Mouse (Mus musculus): Measurements from ENCODE around the gene Bbs5.
"Not testable (repeated sequence)": the region's sequence is repeated elsewhere in the genome, so short reads cannot be mapped to it uniquely, and the experiment has no call there.

The Bbs5 gene

DNA sequence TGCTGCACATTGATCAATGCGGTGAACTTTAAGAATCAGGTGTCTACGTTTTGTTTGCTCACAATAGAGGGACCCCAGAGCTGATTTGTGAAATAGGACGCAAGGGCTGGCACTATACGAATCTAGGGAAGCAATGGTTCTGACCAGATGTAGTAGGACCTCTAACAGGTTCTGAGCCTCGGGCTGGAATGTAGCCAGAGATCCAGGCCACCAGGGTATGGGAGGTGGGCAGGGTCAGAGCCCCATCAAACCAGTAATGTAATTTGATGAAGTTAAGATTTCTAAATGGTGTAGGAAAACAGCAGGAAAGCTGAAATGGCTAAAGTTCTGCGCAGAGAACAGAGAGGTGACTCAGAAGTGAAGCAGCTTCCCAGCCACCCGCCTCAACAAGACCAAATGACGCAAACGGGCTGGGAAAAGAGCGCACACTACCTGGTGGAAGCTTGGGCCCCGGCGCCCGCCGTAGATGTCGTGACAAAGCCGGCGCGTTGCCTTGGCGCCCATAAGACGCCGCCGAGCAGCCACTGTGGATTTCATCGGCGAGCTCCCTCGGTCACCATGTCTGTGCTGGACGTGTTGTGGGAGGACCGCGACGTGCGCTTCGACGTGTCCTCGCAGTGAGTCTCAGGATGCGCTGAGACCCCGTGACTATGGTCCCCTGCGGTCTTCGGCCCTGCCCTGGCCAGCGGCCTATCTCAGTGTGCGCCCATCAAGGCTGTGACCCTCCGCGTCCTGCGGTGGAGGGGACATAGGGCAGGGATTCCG lies at the start of gene Bbs5:
TSS of gene Bbs5 (plus strand) at position 446 of the 765 bp plus-strand sequence.
- DNase-seq (ENCODE audit: low read depth) = peak; percentile 53

DNA sequence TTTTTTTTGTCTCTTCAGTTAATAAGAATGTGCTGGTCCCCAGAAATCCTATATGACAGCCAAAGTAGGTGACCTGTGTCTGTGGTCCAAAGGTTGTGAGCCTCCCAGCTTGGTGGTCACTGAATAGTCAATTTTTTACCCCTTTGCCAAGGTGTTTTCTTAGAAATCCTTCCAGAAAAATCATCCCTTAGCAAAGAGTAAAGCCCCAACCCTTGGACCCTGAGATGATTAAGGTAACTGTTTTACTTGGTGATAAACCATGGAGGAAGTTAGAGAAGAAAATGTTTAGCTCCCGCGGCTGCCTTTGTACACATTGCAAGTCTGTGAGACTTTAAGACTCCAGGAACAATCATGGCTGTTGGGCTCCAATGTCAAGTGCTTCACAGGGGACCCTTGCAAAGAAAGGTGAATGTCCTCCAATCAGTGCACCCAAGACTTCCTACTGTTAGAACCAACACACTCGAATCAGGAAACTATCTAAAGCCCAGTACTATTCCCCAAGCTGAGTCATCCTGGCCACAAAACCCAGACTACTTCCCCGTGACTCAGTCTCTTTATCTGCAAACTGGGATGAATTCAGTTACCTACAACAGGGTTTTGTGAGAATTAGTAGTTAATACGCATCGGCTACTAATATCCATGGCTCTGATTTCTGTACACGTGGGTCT lies 43.1 kb upstream of the Bbs5 start:
- DNase-seq (ENCODE audit: low read depth) = no peak

GRCm38 (mm10) chr2:69606621-69607020 lies 40.4 kb upstream of the Bbs5 start:
- DNase-seq (ENCODE audit: low read depth) = no peak

GRCm38 (mm10) chr2:69612237-69612636 lies 34.7 kb upstream of the Bbs5 start:
- no peak for DNase-seq (ENCODE audit: low read depth)

DNA sequence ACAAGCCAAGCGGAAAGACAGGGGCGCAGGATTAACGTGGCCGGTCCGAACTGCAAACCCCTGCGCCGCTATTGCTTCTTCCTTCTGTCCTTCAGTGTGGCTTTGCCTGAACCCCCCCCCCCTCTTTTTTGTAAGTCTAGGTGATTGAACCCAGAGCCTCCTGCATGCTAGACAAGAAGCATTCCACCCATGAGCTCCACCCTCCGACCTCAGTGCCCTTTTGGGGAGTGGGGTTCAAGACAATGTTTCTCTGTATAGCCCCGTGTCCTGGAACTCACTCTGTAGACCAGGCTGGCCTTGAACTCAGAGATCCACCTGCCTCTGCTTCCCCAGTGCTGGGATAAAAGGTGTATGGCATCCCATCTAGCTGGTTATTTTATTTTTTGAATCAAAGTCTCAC lies 34.3 kb upstream of the Bbs5 start:
- no peak for DNase-seq (ENCODE audit: low read depth)

GRCm38 (mm10) chr2:69613237-69613636 lies 33.7 kb upstream of the Bbs5 start:
- peak; percentile 67 for DNase-seq (ENCODE audit: low read depth)

- no peak for DNase-seq (ENCODE audit: low read depth)
Measured at GRCm38 (mm10) chr2:69618336-69618735, 28.6 kb upstream of the Bbs5 start.

DNA sequence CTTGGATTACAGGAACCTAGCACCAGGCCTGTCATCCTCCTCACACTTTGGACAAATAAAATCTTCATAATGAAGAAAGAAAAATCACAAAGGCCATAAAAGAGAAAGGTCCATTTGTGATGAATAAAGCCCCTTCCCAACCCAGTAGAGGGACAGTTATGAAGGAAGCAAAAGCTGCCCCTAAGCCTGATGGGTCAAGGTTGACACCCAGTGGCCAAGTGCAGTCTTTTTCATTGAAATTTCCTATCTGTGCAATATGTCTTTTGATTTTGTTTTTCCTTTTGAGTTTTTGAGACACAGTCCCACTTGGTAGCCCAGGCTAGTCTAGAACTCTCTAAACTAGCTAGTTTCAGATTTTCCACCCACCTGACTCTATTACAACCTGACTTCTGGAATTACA lies 27.7 kb upstream of the Bbs5 start:
- no peak for DNase-seq (ENCODE audit: low read depth)

DNA sequence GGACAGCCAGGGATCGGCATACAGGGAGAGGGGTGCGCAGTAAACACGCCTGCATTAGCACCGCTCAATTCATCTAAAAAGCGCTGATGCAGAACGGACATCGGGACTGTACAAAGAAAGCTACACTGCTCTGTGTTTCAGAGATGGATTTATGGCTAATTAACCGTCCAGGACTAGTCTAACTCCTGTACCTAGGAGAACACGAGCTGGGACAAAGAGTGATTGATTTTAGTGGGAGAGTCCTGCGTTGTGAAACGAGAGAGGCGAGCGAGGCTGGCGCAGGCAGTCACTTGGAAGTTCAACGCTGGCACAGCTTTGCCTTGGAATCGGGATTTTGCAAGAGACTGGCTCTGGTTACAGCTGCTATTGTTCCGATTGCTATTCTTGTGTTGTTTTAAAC lies 17.8 kb upstream of the Bbs5 start:
- DNase-seq (ENCODE audit: low read depth) = no peak

DNA sequence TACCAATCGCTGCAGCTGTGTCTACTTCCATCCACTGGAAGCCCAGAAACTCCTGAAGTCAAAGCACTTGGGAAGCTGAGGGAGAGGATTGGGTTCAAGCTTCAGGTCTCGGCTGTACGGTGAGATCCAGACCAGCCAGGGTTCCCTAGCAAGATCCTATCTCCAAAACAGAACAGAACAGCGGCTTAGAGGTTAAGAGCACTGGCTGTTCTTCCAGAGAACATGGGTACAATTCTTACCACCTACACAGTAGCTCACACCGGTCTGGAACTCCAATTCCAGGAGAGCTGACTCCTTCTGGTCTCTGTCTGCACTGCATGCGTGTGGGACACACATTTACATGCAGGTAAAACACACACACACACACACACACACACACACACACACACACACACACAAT lies 17.1 kb upstream of the Bbs5 start:
- no peak for DNase-seq (ENCODE audit: low read depth)

GRCm38 (mm10) chr2:69630792-69631191 lies 16.2 kb upstream of the Bbs5 start:
- no peak for DNase-seq (ENCODE audit: low read depth)

DNA sequence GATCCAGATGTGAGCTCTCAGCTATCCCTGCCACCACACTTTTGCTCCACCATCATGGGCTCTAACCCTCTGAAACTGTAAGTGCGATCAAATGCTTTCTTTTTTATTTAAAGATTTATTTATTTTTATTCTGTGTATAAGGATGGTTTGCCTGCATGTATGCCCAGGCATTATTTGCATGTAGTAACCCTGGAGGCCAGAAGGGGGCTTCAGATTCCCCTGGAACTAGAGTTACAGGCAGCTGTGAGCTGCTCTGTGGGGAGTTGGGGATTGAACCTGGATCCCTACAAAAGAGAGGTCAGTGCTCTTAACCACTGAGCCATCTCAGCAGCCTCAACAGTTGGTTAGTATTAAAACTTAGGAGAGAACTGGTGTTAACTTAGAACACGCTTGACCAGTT lies 15.5 kb upstream of the Bbs5 start:
- DNase-seq (ENCODE audit: low read depth) = peak; percentile 59

GRCm38 (mm10) chr2:69635064-69635701 lies 11.8 kb upstream of the Bbs5 start:
- DNase-seq (ENCODE audit: low read depth) = peak; percentile 91

- peak; percentile 84 for DNase-seq (ENCODE audit: low read depth)
Measured at GRCm38 (mm10) chr2:69635807-69636206, 11.2 kb upstream of the Bbs5 start.

DNA sequence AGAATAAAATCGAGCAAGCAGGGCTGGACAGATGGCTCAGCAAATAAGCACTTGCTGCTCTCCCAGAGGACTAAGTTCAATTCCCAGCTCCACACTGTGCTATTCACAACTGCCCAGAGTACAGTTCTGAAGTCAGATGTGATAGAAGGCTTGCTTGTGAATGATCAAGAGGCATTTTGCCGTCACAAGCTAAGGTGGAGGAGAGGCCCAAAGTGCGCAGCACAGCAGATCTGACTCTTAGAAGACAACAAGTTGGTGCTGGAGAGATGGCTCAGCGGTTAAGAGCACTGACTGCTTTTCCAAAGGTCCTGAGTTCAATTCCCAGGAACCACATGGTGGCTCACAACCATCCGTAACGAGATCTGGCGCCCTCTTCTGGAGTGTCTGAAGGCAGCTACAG lies 9.0 kb upstream of the Bbs5 start:
- DNase-seq (ENCODE audit: low read depth) = not testable (repeated sequence)

- no peak for DNase-seq (ENCODE audit: low read depth)
Measured at GRCm38 (mm10) chr2:69640100-69640499, 6.9 kb upstream of the Bbs5 start.

DNA sequence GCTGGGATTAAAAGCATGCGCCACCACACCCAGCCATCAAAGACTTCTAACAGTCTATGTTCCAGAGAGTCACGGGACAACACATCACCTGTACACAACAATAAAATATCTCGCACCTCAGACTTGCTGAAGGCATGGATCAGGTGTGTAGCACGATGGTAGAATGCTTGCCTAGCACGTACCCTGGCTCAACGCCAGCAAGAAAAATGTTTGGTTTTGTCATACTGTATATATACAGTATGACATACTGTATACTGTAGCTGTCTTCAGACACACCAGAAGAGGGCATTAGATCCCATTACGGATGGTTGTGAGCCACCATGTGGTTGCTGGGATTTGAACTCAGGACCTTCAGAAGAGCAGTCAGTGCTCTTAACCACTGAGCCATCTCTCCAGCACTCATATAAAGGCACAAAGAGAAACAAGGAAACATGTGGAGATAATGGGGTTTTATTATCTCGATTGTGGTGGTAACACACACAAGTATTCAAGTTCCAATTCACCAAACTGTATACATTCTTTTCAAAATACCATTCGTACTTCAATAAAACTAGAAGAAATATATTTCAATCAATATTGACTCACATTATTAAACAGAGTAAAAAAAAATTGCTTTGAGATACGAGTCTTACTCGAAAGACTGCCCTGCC lies 1.9 kb upstream of the Bbs5 start:
- no peak for DNase-seq (ENCODE audit: low read depth)

DNA sequence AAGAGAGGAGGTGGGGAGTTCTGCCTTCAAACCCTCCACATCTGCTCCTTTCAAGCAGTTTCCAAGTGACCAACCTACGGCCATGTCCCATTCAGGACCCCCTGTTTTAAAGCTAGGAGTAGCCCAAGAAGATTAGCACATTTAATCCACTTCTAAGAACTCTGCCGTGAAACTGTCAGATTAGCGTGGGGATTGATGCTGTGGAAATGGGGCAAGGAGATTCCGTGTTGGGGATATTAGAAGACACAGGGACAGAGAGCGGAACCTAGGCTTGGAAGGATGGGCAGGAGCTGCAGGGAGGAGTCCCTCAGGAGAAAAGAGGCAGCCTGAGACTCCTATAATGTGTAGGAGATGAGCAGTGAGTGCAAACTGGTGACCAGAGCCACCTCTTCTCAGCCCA lies 2.7 kb downstream of the Bbs5 start:
- no peak for DNase-seq (ENCODE audit: low read depth)

DNA sequence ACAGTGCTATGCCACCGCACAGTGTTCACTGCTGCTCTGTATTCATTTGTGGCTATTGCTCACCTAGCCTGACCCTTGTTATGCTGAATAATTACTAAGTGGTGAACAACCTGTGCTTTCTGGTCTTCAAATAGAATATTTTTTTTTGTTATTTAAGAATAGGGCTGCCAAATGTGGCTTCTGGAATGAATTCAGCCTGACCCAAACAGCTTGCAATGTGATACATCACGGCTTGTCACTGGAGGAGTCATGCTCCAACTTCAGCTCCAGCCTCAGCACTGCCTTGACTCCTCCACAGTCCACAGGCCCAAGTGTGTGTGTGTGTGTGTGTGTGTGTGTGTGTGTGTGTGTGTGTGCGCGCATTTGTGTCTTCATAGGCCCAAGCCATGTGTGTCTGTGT lies 12.4 kb downstream of the Bbs5 start:
- DNase-seq (ENCODE audit: low read depth) = no peak

DNA sequence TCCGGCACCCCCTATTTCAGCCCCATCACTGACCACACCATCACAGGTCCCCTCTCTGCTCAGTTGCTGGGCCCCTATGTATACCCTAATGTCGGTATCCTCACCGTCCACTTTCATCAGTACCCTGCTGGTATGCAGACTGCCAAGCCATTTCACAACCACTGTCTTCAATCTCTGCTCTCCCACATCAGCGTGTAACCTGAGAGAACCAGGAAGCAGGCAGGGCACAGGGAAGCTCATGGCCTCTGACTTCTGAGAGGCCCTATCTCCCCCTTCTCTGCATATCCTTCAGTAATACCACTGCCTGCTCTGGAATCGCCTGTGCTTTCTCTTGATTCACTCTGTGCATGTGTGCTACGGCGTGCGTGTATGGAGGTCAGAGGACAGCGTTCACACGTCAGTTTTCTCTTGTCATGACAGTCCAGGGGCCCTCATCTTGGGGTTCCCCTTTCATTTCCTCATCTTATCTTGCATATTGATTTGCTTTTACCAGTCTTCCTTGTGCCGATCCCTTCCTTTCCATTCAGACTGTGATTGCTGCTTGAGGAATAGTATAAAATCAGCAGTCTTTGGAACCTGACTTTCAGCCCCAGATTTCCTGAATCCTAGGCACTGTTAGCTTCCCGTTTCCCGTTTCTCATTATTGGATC lies 17.0 kb downstream of the Bbs5 start:
- DNase-seq (ENCODE audit: low read depth) = no peak

DNA sequence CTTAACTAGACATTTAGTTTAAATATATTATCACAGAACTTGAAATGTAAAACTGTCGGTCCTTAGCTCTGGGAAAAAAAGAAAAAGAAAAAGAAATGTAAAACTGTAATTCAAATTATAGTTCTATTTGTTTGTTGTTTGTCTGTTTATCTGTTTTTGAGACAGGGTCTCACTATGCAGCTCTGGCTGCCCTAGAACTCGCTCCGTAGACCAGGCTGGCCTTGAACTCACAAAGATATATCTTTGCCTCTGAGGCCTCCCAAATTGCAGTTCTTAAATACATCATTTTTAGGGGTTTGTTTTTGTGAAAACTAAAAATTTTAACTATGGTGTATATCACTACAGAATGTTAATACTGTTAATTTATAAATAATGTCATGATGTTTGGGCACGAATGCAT lies 20.7 kb downstream of the Bbs5 start:
- DNase-seq (ENCODE audit: low read depth) = no peak

DNA sequence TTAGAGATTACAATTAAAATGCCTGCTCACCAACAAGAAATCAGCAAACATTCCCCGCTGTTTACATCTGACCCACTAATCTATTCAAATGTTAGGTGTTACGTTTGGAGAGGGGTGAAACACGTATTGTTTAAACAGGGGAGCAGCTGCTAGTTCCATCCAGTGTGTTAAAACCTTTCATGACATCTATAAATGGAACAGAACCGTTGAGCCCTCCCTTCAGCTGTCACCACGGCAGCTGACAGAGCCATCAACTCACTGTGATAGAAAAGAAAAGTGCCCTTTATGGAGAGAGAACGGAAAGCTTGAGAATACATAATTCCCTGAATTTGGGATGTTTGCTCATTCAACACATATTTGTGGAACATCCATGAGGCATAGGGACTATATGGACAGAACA lies 21.4 kb downstream of the Bbs5 start:
- DNase-seq (ENCODE audit: low read depth) = no peak

Data from induced T-regulatory cell, adult 2 months (primary cell).